Mouse (Mus musculus) heart, postnatal 4 days (tissue): ENCODE results near the gene Lnx1. TPM values are rescaled to one million over a fixed set of nuclear protein-coding genes. Genes with fewer than 3 reads are reported as not detected.

Source experiments
- DNase-seq: peaks from one replicate; pipeline ENCODE4 v3.0.0; 2021
- total RNA-seq, 2 experiments: library from RNA; stranded (reverse); gene quantifications; 2 replicates each; pipeline ENCODE4 v1.2.3; 2021

Lnx1 gene
- total RNA-seq, result 1 to 10 TPM; 1.8 to 2.0 TPM

- no peak for DNase-seq
Measured at GRCm38 (mm10) chr5:74702766-74703165, at the start of gene Lnx1. Gene Lnx1, minus strand, starts transcription at chr5:74702912.

GRCm38 (mm10) chr5:74750501-74750900 is 47.8 kb upstream of the Lnx1 start:
- DNase-seq, result no peak

GRCm38 (mm10) chr5:74747476-74747875 is 44.8 kb upstream of the Lnx1 start:
- no peak for DNase-seq

GRCm38 (mm10) chr5:74740951-74741350 is 38.2 kb upstream of the Lnx1 start:
- no peak for DNase-seq

GRCm38 (mm10) chr5:74739435-74739834 is 36.7 kb upstream of the Lnx1 start:
- no peak for DNase-seq

GRCm38 (mm10) chr5:74738312-74738711 is 35.6 kb upstream of the Lnx1 start:
- DNase-seq, result peak; percentile 20

GRCm38 (mm10) chr5:74733885-74734558 is 31.3 kb upstream of the Lnx1 start:
- DNase-seq, result no peak

GRCm38 (mm10) chr5:74732613-74733012 is 29.9 kb upstream of the Lnx1 start:
- no peak for DNase-seq

GRCm38 (mm10) chr5:74730601-74731000 is 27.9 kb upstream of the Lnx1 start:
- no peak for DNase-seq

GRCm38 (mm10) chr5:74729567-74729966 is 26.9 kb upstream of the Lnx1 start:
- DNase-seq, result peak; percentile 33

- no peak for DNase-seq
Measured at GRCm38 (mm10) chr5:74728186-74728585, 25.5 kb upstream of the Lnx1 start.

- no peak for DNase-seq
Measured at GRCm38 (mm10) chr5:74727319-74727718, 24.6 kb upstream of the Lnx1 start.

- DNase-seq, result no peak
Measured at GRCm38 (mm10) chr5:74725541-74725940, 22.8 kb upstream of the Lnx1 start.

GRCm38 (mm10) chr5:74721816-74722215 is 19.1 kb upstream of the Lnx1 start:
- DNase-seq, result no peak

- no peak for DNase-seq
Measured at GRCm38 (mm10) chr5:74720661-74721060, 17.9 kb upstream of the Lnx1 start.

GRCm38 (mm10) chr5:74716165-74716564 is 13.5 kb upstream of the Lnx1 start:
- DNase-seq, result peak; percentile 16

GRCm38 (mm10) chr5:74712811-74713210 is 10.1 kb upstream of the Lnx1 start:
- no peak for DNase-seq

- DNase-seq, result no peak
Measured at GRCm38 (mm10) chr5:74711988-74712387, 9.3 kb upstream of the Lnx1 start.

- DNase-seq, result no peak
Measured at GRCm38 (mm10) chr5:74711056-74711455, 8.3 kb upstream of the Lnx1 start.

GRCm38 (mm10) chr5:74710181-74710580 is 7.5 kb upstream of the Lnx1 start:
- no peak for DNase-seq

GRCm38 (mm10) chr5:74704460-74704790 is 1.7 kb upstream of the Lnx1 start:
- DNase-seq, result peak; percentile 86

- no peak for DNase-seq
Measured at GRCm38 (mm10) chr5:74703741-74704459, 1.2 kb upstream of the Lnx1 start.

GRCm38 (mm10) chr5:74700918-74701317 is 1.8 kb downstream of the Lnx1 start:
- DNase-seq, result no peak

- peak; percentile 29 for DNase-seq
Measured at GRCm38 (mm10) chr5:74699673-74700072, 3.0 kb downstream of the Lnx1 start.
